ENCODE assay signal across 23 mouse cellular contexts in the genomic region with DNA sequence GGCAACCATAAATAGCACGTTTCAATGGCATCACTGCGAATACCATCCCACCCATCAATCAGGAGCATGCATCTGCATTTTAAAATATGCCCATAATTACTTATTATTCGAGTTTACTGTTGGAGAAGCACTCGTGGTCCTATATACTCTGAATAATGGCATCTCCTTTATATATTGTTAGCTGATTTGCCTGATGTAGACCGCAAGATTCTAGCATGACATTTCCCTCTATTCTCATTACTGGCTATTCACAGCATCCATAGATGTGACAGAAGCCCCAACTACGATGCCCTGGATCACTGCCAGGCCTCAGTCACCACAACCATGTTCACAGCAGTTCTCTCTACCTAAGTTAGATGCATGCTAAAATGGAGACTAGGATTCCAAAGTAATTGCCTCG.
DNase-seq lines count a peak whose midpoint lies in the region; ATAC-seq and TF ChIP-seq lines count a peak whose summit lies in the region.
"Had no signal": no experiment of that assay in that cellular context is flagged by ENCODE, and none has a peak within 500 bp of the region (broad histone marks: within the 10 kb centered on the region; RNA-seq: fewer than 3 reads in every experiment).

No protein-coding gene starts in this region.

- DNase-seq in forebrain, embryonic 11.5 days (ENCODE audit: low spot score): no peak
- no peak for DNase-seq in midbrain, postnatal 0 days (ENCODE audit: low spot score)
- peak; percentile 61 for DNase-seq in forebrain, embryonic 14.5 days (ENCODE audit: low spot score)
- DNase-seq in forebrain, postnatal 0 days: peak; percentile 26
- DNase-seq: adrenal gland, adult 2 months; adrenal gland, postnatal 36 days; cerebellum, adult 11-12 months; cerebellum, adult 9-11 months; embryo, embryonic 11 days; gastrocnemius, adult 2 months; gastrocnemius, postnatal 25 days had no signal

- H3K9ac ChIP-seq in forebrain, embryonic 12.5 days: no peak overlapping the region
- H3K9ac ChIP-seq in forebrain, embryonic 11.5 days (ENCODE audit: low read length): no peak overlapping the region
- no peak overlapping the region for H3K9ac ChIP-seq in midbrain, embryonic 12.5 days (replicated peaks)
- H3K9ac ChIP-seq in midbrain, postnatal 0 days (replicated peaks; ENCODE audit: low read length, poor library complexity, severe bottlenecking): no peak overlapping the region
- no peak overlapping the region for H3K9ac ChIP-seq in forebrain, embryonic 14.5 days (ENCODE audit: low read length)
- H3K9ac ChIP-seq in forebrain, postnatal 0 days: no peak overlapping the region
- H3K9ac ChIP-seq: embryonic facial prominence, embryonic 15.5 days; heart, embryonic 12.5 days had no signal

- TF ChIP-seq CTCF in midbrain, postnatal 0 days (IDR thresholded peaks at IDR 0.05): no peak
- TF ChIP-seq CTCF in forebrain, postnatal 0 days (IDR thresholded peaks at IDR 0.05; ENCODE audit: low read depth): no peak

- H3K36me3 ChIP-seq in forebrain, embryonic 12.5 days (replicated peaks): no peaks in the 10 kb centered on the region
- no peaks in the 10 kb centered on the region for H3K36me3 ChIP-seq in forebrain, embryonic 11.5 days (ENCODE audit: control insufficient read depth, insufficient read depth, low read length)
- no peaks in the 10 kb centered on the region for H3K36me3 ChIP-seq in midbrain, embryonic 12.5 days
- H3K36me3 ChIP-seq in midbrain, postnatal 0 days (ENCODE audit: insufficient read depth, low read length): no peaks in the 10 kb centered on the region
- H3K36me3 ChIP-seq in forebrain, embryonic 14.5 days (ENCODE audit: control insufficient read depth, insufficient read depth, low read length): no peaks in the 10 kb centered on the region
- no peaks in the 10 kb centered on the region for H3K36me3 ChIP-seq in forebrain, postnatal 0 days (ENCODE audit: insufficient read depth)
- H3K36me3 ChIP-seq: embryonic facial prominence, embryonic 15.5 days; heart, embryonic 12.5 days; hindbrain, embryonic 10.5 days had no signal

- peak; percentile 49; the same call in 1 of the 2 replicates for ATAC-seq in forebrain, embryonic 12.5 days (ENCODE audit: low FRiP score)
- ATAC-seq in forebrain, embryonic 11.5 days (replicated peaks; ENCODE audit: low FRiP score): no peak
- peak; percentile 23; the same call in 1 of the 2 replicates for ATAC-seq in midbrain, embryonic 12.5 days (ENCODE audit: low FRiP score, low read depth)
- no peak for ATAC-seq in midbrain, postnatal 0 days (ENCODE audit: low FRiP score)
- peak; percentile 92 for ATAC-seq in forebrain, embryonic 14.5 days
- no peak; the same call in 1 of the 2 replicates for ATAC-seq in forebrain, postnatal 0 days
- ATAC-seq in activated CD4-positive, CD25-positive, alpha-beta regulatory T cell, adult 4 months: no peak
- ATAC-seq: hindbrain, embryonic 16.5 days; inflammation-experienced regulatory T-cells, adult 6 months; intestine, postnatal 0 days; Patski had no signal

- 0 out of 2 replicates have a peak overlapping the region, but pooled peaks have one; percentile 53 for H3K27ac ChIP-seq in forebrain, embryonic 12.5 days
- no peak overlapping the region; the same call in 1 of the 2 replicates for H3K27ac ChIP-seq in forebrain, embryonic 11.5 days (ENCODE audit: low read depth, low read length)
- no peak overlapping the region for H3K27ac ChIP-seq in midbrain, embryonic 12.5 days (replicated peaks)
- no peak overlapping the region for H3K27ac ChIP-seq in midbrain, postnatal 0 days (ENCODE audit: low read depth, low read length)
- peak overlapping the region; percentile 22; the same call in 1 of the 2 replicates for H3K27ac ChIP-seq in forebrain, embryonic 14.5 days (ENCODE audit: low read depth, low read length)
- no peak overlapping the region for H3K27ac ChIP-seq in forebrain, postnatal 0 days (ENCODE audit: low read depth, low read length)
- H3K27ac ChIP-seq: embryonic facial prominence, embryonic 15.5 days; gastrocnemius, adult 2 months; hindbrain, embryonic 10.5 days had no signal

- no peak overlapping the region for H3K4me3 ChIP-seq in forebrain, embryonic 12.5 days (replicated peaks)
- H3K4me3 ChIP-seq in forebrain, embryonic 11.5 days (ENCODE audit: low read depth, low read length): no peak overlapping the region
- no peak overlapping the region for H3K4me3 ChIP-seq in midbrain, embryonic 12.5 days
- H3K4me3 ChIP-seq in midbrain, postnatal 0 days (ENCODE audit: low read depth, low read length): no peak overlapping the region
- H3K4me3 ChIP-seq in forebrain, embryonic 14.5 days (ENCODE audit: low read depth, low read length): no peak overlapping the region
- no peak overlapping the region for H3K4me3 ChIP-seq in forebrain, postnatal 0 days (ENCODE audit: low read depth, low read length)
- H3K4me3 ChIP-seq: embryonic facial prominence, embryonic 15.5 days; erythroblast, embryonic 14.5 days; gastrocnemius, adult 2 months; heart, embryonic 12.5 days; hindbrain, embryonic 10.5 days had no signal

- no peak overlapping the region for H3K4me2 ChIP-seq in forebrain, embryonic 12.5 days
- H3K4me2 ChIP-seq in forebrain, embryonic 11.5 days (ENCODE audit: low read depth, low read length, severe bottlenecking): no peak overlapping the region
- no peak overlapping the region for H3K4me2 ChIP-seq in midbrain, embryonic 12.5 days (replicated peaks)
- no peak overlapping the region for H3K4me2 ChIP-seq in midbrain, postnatal 0 days (ENCODE audit: low read depth, low read length, poor library complexity, severe bottlenecking)
- no peak overlapping the region for H3K4me2 ChIP-seq in forebrain, embryonic 14.5 days (ENCODE audit: low read length)
- H3K4me2 ChIP-seq in forebrain, postnatal 0 days (ENCODE audit: low read depth): no peak overlapping the region
- H3K4me2 ChIP-seq: embryonic facial prominence, embryonic 15.5 days; heart, embryonic 12.5 days had no signal

- H3K4me1 ChIP-seq in forebrain, embryonic 12.5 days: peaks cover 11% of the 10 kb centered on the region; the same call in 1 of the 2 replicates
- peaks cover 3% of the 10 kb centered on the region; the same call in 1 of the 2 replicates for H3K4me1 ChIP-seq in forebrain, embryonic 11.5 days (replicated peaks; ENCODE audit: control insufficient read depth, insufficient read depth, low read length)
- H3K4me1 ChIP-seq in midbrain, embryonic 12.5 days: peaks cover 6% of the 10 kb centered on the region; the same call in 1 of the 2 replicates
- no peaks in the 10 kb centered on the region for H3K4me1 ChIP-seq in midbrain, postnatal 0 days (ENCODE audit: insufficient read depth, low read length)
- H3K4me1 ChIP-seq in forebrain, embryonic 14.5 days (ENCODE audit: control insufficient read depth, insufficient read depth, low read length): peaks cover 4% of the 10 kb centered on the region
- no peaks in the 10 kb centered on the region for H3K4me1 ChIP-seq in forebrain, postnatal 0 days (ENCODE audit: insufficient read depth)
- H3K4me1 ChIP-seq: embryonic facial prominence, embryonic 15.5 days; heart, embryonic 12.5 days had no signal

- H3K27me3 ChIP-seq in forebrain, embryonic 12.5 days: no peaks in the 10 kb centered on the region; the same call in 1 of the 2 replicates
- H3K27me3 ChIP-seq in forebrain, embryonic 11.5 days (ENCODE audit: control insufficient read depth, insufficient read depth, low read length): no peaks in the 10 kb centered on the region
- no peaks in the 10 kb centered on the region for H3K27me3 ChIP-seq in midbrain, embryonic 12.5 days
- H3K27me3 ChIP-seq in midbrain, postnatal 0 days (ENCODE audit: insufficient read depth, low read length): no peaks in the 10 kb centered on the region
- no peaks in the 10 kb centered on the region for H3K27me3 ChIP-seq in forebrain, embryonic 14.5 days (replicated peaks; ENCODE audit: control insufficient read depth, insufficient read depth, low read length)
- H3K27me3 ChIP-seq in forebrain, postnatal 0 days (ENCODE audit: insufficient read depth, low read length): no peaks in the 10 kb centered on the region
- H3K27me3 ChIP-seq: CH12.LX; embryonic facial prominence, embryonic 15.5 days; heart, embryonic 12.5 days; Patski had no signal

- H3K9me3 ChIP-seq in forebrain, embryonic 12.5 days: no peaks in the 10 kb centered on the region
- H3K9me3 ChIP-seq in forebrain, embryonic 11.5 days (ENCODE audit: control insufficient read depth, low read length): no peaks in the 10 kb centered on the region
- H3K9me3 ChIP-seq in midbrain, embryonic 12.5 days: no peaks in the 10 kb centered on the region
- no peaks in the 10 kb centered on the region for H3K9me3 ChIP-seq in midbrain, postnatal 0 days (ENCODE audit: low read length)
- H3K9me3 ChIP-seq in forebrain, embryonic 14.5 days (replicated peaks; ENCODE audit: control insufficient read depth, low read length): no peaks in the 10 kb centered on the region
- no peaks in the 10 kb centered on the region for H3K9me3 ChIP-seq in forebrain, postnatal 0 days (ENCODE audit: low read length)
- H3K9me3 ChIP-seq: embryonic facial prominence, embryonic 15.5 days; heart, embryonic 12.5 days; hindbrain, embryonic 10.5 days had no signal

- WGBS in forebrain, embryonic 12.5 days: 52% methylated on average over 7 of the region's 7 CpGs
- 72% methylated on average over 7 of the region's 7 CpGs for WGBS in forebrain, embryonic 11.5 days
- 74% methylated on average over 7 of the region's 7 CpGs for WGBS in midbrain, embryonic 12.5 days
- 49% methylated on average over 7 of the region's 7 CpGs for WGBS in midbrain, postnatal 0 days
- 29% methylated on average over 7 of the region's 7 CpGs for WGBS in forebrain, embryonic 14.5 days
- 32% methylated on average over 7 of the region's 7 CpGs for WGBS in forebrain, postnatal 0 days

Comparison
In these comparisons a context has a peak if more than half of its experiments do, and no peak if none do; other contexts are left out.
1. ATAC-seq: peak in forebrain, embryonic 12.5 days (single experiment), midbrain, embryonic 12.5 days (single experiment) and forebrain, embryonic 14.5 days (single experiment); none in forebrain, embryonic 11.5 days (single experiment), midbrain, postnatal 0 days (single experiment), forebrain, postnatal 0 days (single experiment) and activated CD4-positive, CD25-positive, alpha-beta regulatory T cell, adult 4 months (single experiment).
2. H3K27ac ChIP-seq: peak in forebrain, embryonic 12.5 days (single experiment) and forebrain, embryonic 14.5 days (single experiment); none in forebrain, embryonic 11.5 days (single experiment), midbrain, embryonic 12.5 days (single experiment), midbrain, postnatal 0 days (single experiment) and forebrain, postnatal 0 days (single experiment).
3. DNase-seq: peak in forebrain, embryonic 14.5 days (single experiment) and forebrain, postnatal 0 days (single experiment); none in forebrain, embryonic 11.5 days (single experiment) and midbrain, postnatal 0 days (single experiment).